Mouse (Mus musculus) liver, embryonic 14.5 days (tissue): ENCODE results near the gene Gsc. TPM values are rescaled to one million over a fixed set of nuclear protein-coding genes. Genes with fewer than 3 reads are reported as not detected.
A peak's percentile ranks its signal among the peaks of the same experiment; 100 is the strongest.

Source experiments
- ATAC-seq: fragments of 200-750 bp; cut with Nextera tagmentation; 2 replicates; pipeline ENCODE4 v1.8.0; 2017; ENCODE audit warnings: moderate number of reproducible peaks, mild to moderate bottlenecking, moderate library complexity; ENCODE audit not compliant: insufficient read depth
- DNase-seq, 3 experiments: peaks; one replicate each; pipeline ENCODE4 v3.0.0-alpha.2; 2012 to 2013; ENCODE audit warnings: low read depth in 3 of 3, low spot score in 3 of 3
- H3K27ac ChIP-seq: fragments of 300-500 bp; sonication (generic); 2 replicates; pipeline ENCODE4 v1.5.1; 2014; ENCODE audit warnings: moderate library complexity, mild to moderate bottlenecking, control low read depth, inconsistent platforms
- H3K27me3 ChIP-seq: fragments of 300-500 bp; sonication (generic); 2 replicates; pipeline ENCODE4 v1.6.1; 2014; ENCODE audit warnings: mild to moderate bottlenecking, low read length, moderate library complexity; ENCODE audit not compliant: control insufficient read depth, insufficient read depth
- H3K36me3 ChIP-seq: fragments of 300-500 bp; sonication (generic); replicated peaks from 2 replicates; pipeline ENCODE4 v1.6.1; 2014; ENCODE audit warnings: low read depth; ENCODE audit not compliant: control insufficient read depth, insufficient read depth
- H3K4me1 ChIP-seq, 2 experiments: fragments of 200-500 bp in 1 of 2; fragments of 300-500 bp in 1 of 2; sonication (generic) in 1 of 2; replicated peaks; 2 replicates each; pipeline ENCODE4 v1.6.1; 2012 to 2014; ENCODE audit warnings: antibody characterized with exemption in 1 of 2, inconsistent platforms in 1 of 2, low read length in 1 of 2; ENCODE audit not compliant: control insufficient read depth in 2 of 2, insufficient read depth in 2 of 2
- H3K4me2 ChIP-seq: fragments of 300-500 bp; sonication (generic); 2 replicates; pipeline ENCODE4 v1.6.1; 2014; ENCODE audit warnings: low read depth, mild to moderate bottlenecking, control low read depth, moderate library complexity
- H3K4me3 ChIP-seq, 2 experiments: fragments of 200-500 bp in 1 of 2; fragments of 300-500 bp in 1 of 2; sonication (generic) in 1 of 2; 2 replicates each; pipeline ENCODE4 v1.5.1; 2012 to 2014; ENCODE audit warnings: low read depth in 2 of 2, low read length in 2 of 2, mild to moderate bottlenecking in 2 of 2, control low read depth in 1 of 2, inconsistent platforms in 1 of 2, moderate library complexity in 1 of 2; ENCODE audit not compliant: insufficient read depth in 1 of 2
- H3K9ac ChIP-seq: fragments of 300-500 bp; sonication (generic); replicated peaks from 2 replicates; pipeline ENCODE4 v1.6.1; 2014; ENCODE audit warnings: mild to moderate bottlenecking, control low read depth, moderate library complexity
- H3K9me3 ChIP-seq: fragments of 300-500 bp; sonication (generic); 2 replicates; pipeline ENCODE4 v1.6.1; 2016; ENCODE audit warnings: low read length, mixed read lengths; ENCODE audit not compliant: control insufficient read depth
- CTCF ChIP-seq: IDR thresholded peaks from 2 replicates; pipeline ENCODE4 v1.5.1; 2016; ENCODE audit warnings: antibody characterized with exemption, low read depth, control low read depth
- EP300 ChIP-seq: IDR thresholded peaks from 2 replicates; pipeline ENCODE4 v1.6.1; 2016; ENCODE audit warnings: antibody characterized with exemption, low read depth
- WGBS: fragments of 180-500 bp; shearing (Covaris S2); extraction: QIAGEN DNeasy Blood & Tissue Kit; methylation state at CpG from one replicate; pipeline ENCODE4 v1.1.7; 2014; ENCODE audit not compliant: insufficient replicate concordance; 5-methylcytosine and 5-hydroxymethylcytosine counted together
- polyA plus RNA-seq, 2 experiments: library from polyadenylated mRNA; depleted of rRNA in 1 of 2; stranded (reverse) in 1 of 2; unstranded in 1 of 2; fragments of >200 nt; fragmentation: Nextera tagmentation in 1 of 2; extraction: Ambion mirVana in 1 of 2; gene quantifications; 2 replicates each; pipeline versions ENCODE4 v1.2.1 to v1.2.3; 2012 to 2014

Gsc gene
- 0.02 TPM in 1 of 2 replicates, not detected in the other for polyA plus RNA-seq (2012; rRNA removed)
- polyA plus RNA-seq (2014; fragmentation: Nextera tagmentation; extraction: Ambion mirVana): not detected in 2 replicates

GRCm38 (mm10) chr12:104472601-104473424 is at the start of gene Gsc:
Gsc (minus strand) TSS chr12:104473330.
- no peaks in the 10 kb centered on the region for H3K36me3 ChIP-seq
- H3K27ac ChIP-seq: no peak within 1 kb of the TSS
- under 1% methylated on average over 97 of the region's 97 CpGs for WGBS
- DNase-seq (no peak), ATAC-seq (no peak)
- peak within 1 kb of the TSS; percentile 47 for H3K4me2 ChIP-seq
- no peak within 1 kb of the TSS for H3K9ac ChIP-seq
- H3K27me3 ChIP-seq: peaks cover 86% of the 10 kb centered on the region
- H3K4me1 ChIP-seq: no peaks in the 10 kb centered on the region
- H3K9me3 ChIP-seq: no peaks in the 10 kb centered on the region
- H3K4me3 ChIP-seq: peak within 1 kb of the TSS; percentile 46 to 47
- TF ChIP-seq CTCF: no peak
- no peak for TF ChIP-seq EP300

GRCm38 (mm10) chr12:104519721-104520120 is 46.6 kb upstream of the Gsc start:
- Histone ChIP-seq H3K4me1 (no peaks in the 10 kb centered on the region), H3K27ac (no peak overlapping the region), H3K9me3 (no peaks in the 10 kb centered on the region), H3K4me3 (no peak overlapping the region), H3K27me3 (no peaks in the 10 kb centered on the region), H3K36me3 (no peaks in the 10 kb centered on the region), H3K4me2 (no peak overlapping the region), H3K9ac (no peak overlapping the region)
- DNase-seq (no peak), ATAC-seq (no peak)
- TF ChIP-seq CTCF (no peak), EP300 (no peak)
- 71% methylated on average over 5 of the region's 5 CpGs for WGBS

GRCm38 (mm10) chr12:104507911-104508310 is 34.8 kb upstream of the Gsc start:
- 54% methylated on average over 7 of the region's 7 CpGs for WGBS
- Histone ChIP-seq H3K4me1 (no peaks in the 10 kb centered on the region), H3K4me3 (no peak overlapping the region), H3K27ac (no peak overlapping the region), H3K9ac (no peak overlapping the region), H3K4me2 (no peak overlapping the region), H3K9me3 (no peaks in the 10 kb centered on the region), H3K27me3 (no peaks in the 10 kb centered on the region), H3K36me3 (no peaks in the 10 kb centered on the region)
- TF ChIP-seq EP300 (no peak), CTCF (no peak)
- DNase-seq: no peak
- no peak for ATAC-seq

- DNase-seq (no peak), ATAC-seq (no peak)
- Histone ChIP-seq H3K4me1 (no peaks in the 10 kb centered on the region), H3K9me3 (no peaks in the 10 kb centered on the region), H3K9ac (no peak overlapping the region), H3K4me2 (no peak overlapping the region), H3K36me3 (no peaks in the 10 kb centered on the region), H3K27me3 (no peaks in the 10 kb centered on the region), H3K27ac (no peak overlapping the region), H3K4me3 (no peak overlapping the region)
- WGBS: 33% methylated on average over 6 of the region's 6 CpGs
- TF ChIP-seq CTCF (no peak), EP300 (no peak)
These were observed 18.9 kb upstream of the Gsc start for GRCm38 (mm10) chr12:104492009-104492408.

GRCm38 (mm10) chr12:104486205-104486604 is 13.1 kb upstream of the Gsc start:
- Histone ChIP-seq H3K4me3 (no peak overlapping the region), H3K9me3 (no peaks in the 10 kb centered on the region), H3K4me2 (no peak overlapping the region), H3K4me1 (no peaks in the 10 kb centered on the region), H3K27ac (no peak overlapping the region), H3K36me3 (no peaks in the 10 kb centered on the region), H3K27me3 (no peaks in the 10 kb centered on the region), H3K9ac (no peak overlapping the region)
- DNase-seq (no peak), ATAC-seq (no peak)
- WGBS: 37% methylated on average over 8 of the region's 8 CpGs
- TF ChIP-seq EP300 (no peak), CTCF (no peak)
